Mouse (Mus musculus): ENCODE data around the gene Ms4a6b.

DNA sequence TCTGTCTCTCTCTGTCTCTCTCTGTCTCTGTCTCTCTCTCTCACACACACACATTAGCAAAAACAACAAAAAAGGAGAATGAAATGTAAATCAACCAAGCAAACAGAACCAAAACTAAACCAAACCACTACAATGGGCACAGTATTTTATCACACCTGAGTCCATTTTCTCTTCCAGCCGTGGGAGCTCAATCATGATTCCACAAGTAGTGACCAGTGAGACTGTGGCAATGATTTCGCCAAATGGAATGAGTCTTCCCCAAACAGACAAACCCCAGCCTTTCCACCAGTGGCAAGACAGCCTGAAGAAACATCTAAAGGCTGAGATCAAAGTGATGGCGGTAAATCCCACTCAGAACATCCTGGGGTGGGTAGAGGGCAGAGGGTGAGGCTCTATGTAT is 3.8 kb downstream of the Ms4a6b start:
- TF ChIP-seq POLR2A (IDR thresholded peaks at IDR 0.05; ENCODE audit: borderline replicate concordance, control insufficient read depth, low read depth, low read length): no peak
- no peak for TF ChIP-seq CTCF (IDR thresholded peaks at IDR 0.05; ENCODE audit: control insufficient read depth, insufficient read depth, low read length)
